Mouse (Mus musculus): Measurements from ENCODE around the gene Tmeff2. TPM values are rescaled to one million over a fixed set of nuclear protein-coding genes. Genes with fewer than 3 reads are reported as not detected.

Tmeff2 gene
- polyA plus RNA-seq, 1 experiment from 2014 or later: 72.2 TPM

DNA sequence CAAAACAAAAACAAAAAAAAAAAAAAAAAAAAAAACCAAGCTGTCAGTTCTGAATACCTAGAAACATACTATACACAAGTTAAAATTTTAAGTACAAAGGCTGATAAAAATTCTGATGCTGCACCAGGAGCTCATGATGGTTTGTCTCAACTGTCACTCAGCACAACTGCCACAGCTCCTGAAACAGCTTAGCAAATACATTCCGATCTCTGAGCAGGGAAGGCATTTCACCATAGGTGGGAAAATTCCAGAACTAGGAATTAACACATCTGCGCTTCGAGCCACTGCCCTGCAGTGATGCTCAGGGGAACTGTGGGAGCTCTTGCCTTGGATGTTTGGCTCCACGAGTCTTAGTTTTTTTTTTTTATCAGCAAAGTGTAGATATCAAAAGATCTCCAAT, 249.0 kb downstream of the Tmeff2 start:
- 43% methylated on average over 4 of the region's 4 CpGs for WGBS
- Histone ChIP-seq H3K4me3 (replicated peaks; ENCODE audit: low read length) (no peak overlapping the region), H3K4me1 (replicated peaks; ENCODE audit: control insufficient read depth, insufficient read depth, low read length) (peaks cover 9% of the 10 kb centered on the region), H3K27me3 (ENCODE audit: control insufficient read depth, insufficient read depth, low read length) (no peaks in the 10 kb centered on the region), H3K9me3 (ENCODE audit: control insufficient read depth, low read length) (no peaks in the 10 kb centered on the region), H3K27ac (no peak overlapping the region), H3K9ac (no peak overlapping the region), H3K36me3 (replicated peaks; ENCODE audit: control insufficient read depth, insufficient read depth) (no peaks in the 10 kb centered on the region), H3K4me2 (replicated peaks) (no peak overlapping the region)
- DNase-seq (ENCODE audit: low spot score) (no peak), ATAC-seq (ENCODE audit: low FRiP score) (no peak)

DNA sequence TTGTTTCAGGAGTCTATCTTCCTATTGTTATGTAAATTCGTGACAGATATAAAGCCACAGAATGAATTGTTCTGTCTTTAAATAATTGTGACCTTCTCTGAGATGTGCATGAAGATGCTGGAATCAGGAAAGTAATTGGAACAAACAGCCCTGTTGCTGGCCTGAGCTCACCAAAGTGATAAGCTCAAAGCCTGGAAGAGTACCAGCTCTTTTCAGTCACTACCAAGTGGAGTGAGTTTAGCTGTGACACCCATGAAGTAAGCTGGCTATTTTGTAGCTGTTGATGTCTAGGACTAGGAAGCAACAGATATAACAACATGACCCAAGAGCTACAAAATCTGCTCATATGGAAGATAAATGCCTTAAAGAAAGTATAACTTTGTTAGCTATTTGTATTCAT, 249.4 kb downstream of the Tmeff2 start:
- H3K27ac ChIP-seq: no peak overlapping the region
- ATAC-seq (ENCODE audit: low FRiP score) (no peak), DNase-seq (ENCODE audit: low spot score) (no peak)
- H3K4me1 ChIP-seq (replicated peaks; ENCODE audit: control insufficient read depth, insufficient read depth, low read length): peaks cover 9% of the 10 kb centered on the region
- H3K4me2 ChIP-seq (replicated peaks): no peak overlapping the region
- H3K36me3 ChIP-seq (replicated peaks; ENCODE audit: control insufficient read depth, insufficient read depth): no peaks in the 10 kb centered on the region
- WGBS: 81% methylated on average over 1 of the region's 1 CpGs
- no peaks in the 10 kb centered on the region for H3K9me3 ChIP-seq (ENCODE audit: control insufficient read depth, low read length)
- no peaks in the 10 kb centered on the region for H3K27me3 ChIP-seq (ENCODE audit: control insufficient read depth, insufficient read depth, low read length)
- H3K4me3 ChIP-seq (replicated peaks; ENCODE audit: low read length): no peak overlapping the region
- no peak overlapping the region for H3K9ac ChIP-seq

DNA sequence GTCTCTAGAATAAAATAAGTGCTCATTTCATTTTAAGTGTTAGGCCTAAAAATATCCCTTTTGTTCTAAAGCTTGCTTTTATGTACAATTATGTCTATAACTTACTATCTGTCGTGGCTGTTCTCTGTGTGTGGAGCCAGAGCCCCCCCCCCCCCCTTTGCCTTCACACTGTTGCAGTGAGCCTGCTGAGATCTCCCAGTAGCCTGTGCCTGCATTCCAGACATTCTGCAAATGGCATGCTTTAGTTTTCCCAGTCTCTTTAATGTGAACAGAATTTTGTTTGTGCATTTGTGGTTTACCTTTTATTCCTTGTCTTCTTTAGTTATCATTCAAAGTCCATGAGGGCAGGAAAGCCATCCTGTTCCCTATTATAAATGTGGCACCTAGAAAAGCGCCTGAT, 251.6 kb downstream of the Tmeff2 start:
- Histone ChIP-seq H3K27ac (no peak overlapping the region), H3K9me3 (ENCODE audit: control insufficient read depth, low read length) (no peaks in the 10 kb centered on the region), H3K36me3 (replicated peaks; ENCODE audit: control insufficient read depth, insufficient read depth) (no peaks in the 10 kb centered on the region), H3K4me1 (replicated peaks; ENCODE audit: control insufficient read depth, insufficient read depth, low read length) (peaks cover 9% of the 10 kb centered on the region), H3K9ac (no peak overlapping the region), H3K27me3 (ENCODE audit: control insufficient read depth, insufficient read depth, low read length) (no peaks in the 10 kb centered on the region), H3K4me3 (replicated peaks; ENCODE audit: low read length) (no peak overlapping the region), H3K4me2 (replicated peaks) (no peak overlapping the region)
- WGBS: 32% methylated on average over 2 of the region's 2 CpGs
- no peak for ATAC-seq (ENCODE audit: low FRiP score)
- no peak for DNase-seq (ENCODE audit: low spot score)

DNA sequence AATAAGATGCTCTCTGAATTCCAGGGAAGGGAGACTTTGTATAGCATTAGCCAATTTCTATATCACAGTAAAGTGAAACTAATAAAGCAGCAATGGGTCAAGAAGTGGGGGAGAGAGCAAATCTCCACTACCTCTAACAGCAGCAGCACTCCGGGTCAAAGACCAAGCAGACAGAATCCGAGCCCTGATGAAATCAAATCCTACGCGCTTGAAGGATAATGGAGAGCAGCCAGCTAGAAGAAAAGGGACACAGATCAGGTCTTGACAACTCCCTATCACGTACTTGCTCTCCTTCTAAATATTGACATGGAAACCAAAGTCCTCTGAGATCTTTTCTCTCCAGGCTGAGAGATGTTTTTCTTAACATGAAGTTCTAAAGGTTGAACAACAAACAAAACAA, 252.4 kb downstream of the Tmeff2 start:
- WGBS: 10% methylated on average over 5 of the region's 5 CpGs
- ATAC-seq (ENCODE audit: low FRiP score): no peak
- Histone ChIP-seq H3K4me3 (replicated peaks; ENCODE audit: low read length) (no peak overlapping the region), H3K4me2 (replicated peaks) (no peak overlapping the region), H3K36me3 (replicated peaks; ENCODE audit: control insufficient read depth, insufficient read depth) (no peaks in the 10 kb centered on the region), H3K27me3 (ENCODE audit: control insufficient read depth, insufficient read depth, low read length) (no peaks in the 10 kb centered on the region), H3K9me3 (ENCODE audit: control insufficient read depth, low read length) (no peaks in the 10 kb centered on the region), H3K4me1 (replicated peaks; ENCODE audit: control insufficient read depth, insufficient read depth, low read length) (peaks cover 9% of the 10 kb centered on the region), H3K9ac (no peak overlapping the region), H3K27ac (no peak overlapping the region)
- DNase-seq (ENCODE audit: low spot score): no peak

DNA sequence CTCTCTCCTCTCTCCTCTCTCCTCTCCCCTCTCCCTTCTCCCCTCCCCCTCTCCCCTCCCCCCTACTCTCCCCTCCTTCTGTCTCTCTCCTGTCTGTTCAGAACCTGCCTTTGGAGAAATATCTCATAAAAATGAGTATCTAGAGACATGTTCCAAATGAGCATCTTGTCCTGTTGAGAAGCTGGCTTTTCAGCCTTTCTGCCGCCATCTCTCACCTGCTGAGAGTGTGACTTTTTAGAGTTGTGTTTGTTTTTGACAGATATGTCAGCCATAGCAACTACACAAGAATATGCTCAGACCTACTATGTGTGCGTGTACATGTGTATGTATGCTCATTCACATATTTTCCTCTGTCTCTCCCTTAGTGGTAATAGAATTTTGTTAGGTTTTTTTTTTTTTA, 283.8 kb downstream of the Tmeff2 start:
- no peaks in the 10 kb centered on the region for H3K9me3 ChIP-seq (ENCODE audit: control insufficient read depth, low read length)
- no peaks in the 10 kb centered on the region for H3K27me3 ChIP-seq (ENCODE audit: control insufficient read depth, insufficient read depth, low read length)
- 0 out of 2 replicates have a peak, but pooled peaks cover 3% of the 10 kb centered on the region for H3K36me3 ChIP-seq (replicated peaks; ENCODE audit: control insufficient read depth, insufficient read depth)
- no peak for ATAC-seq (ENCODE audit: low FRiP score)
- H3K9ac ChIP-seq: no peak overlapping the region
- no peak overlapping the region for H3K4me2 ChIP-seq (replicated peaks)
- 89% methylated on average over 2 of the region's 2 CpGs for WGBS
- DNase-seq (ENCODE audit: low spot score): no peak
- H3K4me3 ChIP-seq (replicated peaks; ENCODE audit: low read length): no peak overlapping the region
- H3K27ac ChIP-seq: no peak overlapping the region
- no peaks in the 10 kb centered on the region for H3K4me1 ChIP-seq (replicated peaks; ENCODE audit: control insufficient read depth, insufficient read depth, low read length)

DNA sequence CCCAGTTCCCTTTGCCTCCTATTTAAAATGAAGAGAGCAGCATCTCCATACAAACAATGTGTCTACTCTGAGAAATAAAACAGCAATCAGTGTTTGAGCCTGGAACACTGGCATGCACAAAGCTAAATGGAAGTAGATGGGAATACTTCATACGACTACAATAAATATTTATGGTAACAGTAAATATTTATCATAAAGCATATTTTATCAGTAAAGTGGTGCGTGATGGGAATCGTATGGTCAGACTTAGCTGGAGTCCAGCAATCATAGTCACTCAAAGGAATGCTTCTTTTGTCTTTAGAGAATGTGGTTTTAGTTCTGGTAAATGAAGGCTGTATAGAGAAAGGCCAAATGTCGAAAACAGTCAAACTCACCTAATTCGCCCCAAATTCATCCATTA, 288.6 kb downstream of the Tmeff2 start:
- no peak for ATAC-seq (ENCODE audit: low FRiP score)
- WGBS: 94% methylated on average over 5 of the region's 5 CpGs
- no peaks in the 10 kb centered on the region for H3K36me3 ChIP-seq (replicated peaks; ENCODE audit: control insufficient read depth, insufficient read depth)
- H3K27ac ChIP-seq: no peak overlapping the region
- no peak overlapping the region for H3K4me2 ChIP-seq (replicated peaks)
- no peaks in the 10 kb centered on the region for H3K27me3 ChIP-seq (ENCODE audit: control insufficient read depth, insufficient read depth, low read length)
- no peak for DNase-seq (ENCODE audit: low spot score)
- no peak overlapping the region for H3K9ac ChIP-seq
- H3K4me1 ChIP-seq (replicated peaks; ENCODE audit: control insufficient read depth, insufficient read depth, low read length): no peaks in the 10 kb centered on the region; the same call in none of the 2 replicates
- H3K9me3 ChIP-seq (ENCODE audit: control insufficient read depth, low read length): no peaks in the 10 kb centered on the region
- H3K4me3 ChIP-seq (replicated peaks; ENCODE audit: low read length): no peak overlapping the region

DNA sequence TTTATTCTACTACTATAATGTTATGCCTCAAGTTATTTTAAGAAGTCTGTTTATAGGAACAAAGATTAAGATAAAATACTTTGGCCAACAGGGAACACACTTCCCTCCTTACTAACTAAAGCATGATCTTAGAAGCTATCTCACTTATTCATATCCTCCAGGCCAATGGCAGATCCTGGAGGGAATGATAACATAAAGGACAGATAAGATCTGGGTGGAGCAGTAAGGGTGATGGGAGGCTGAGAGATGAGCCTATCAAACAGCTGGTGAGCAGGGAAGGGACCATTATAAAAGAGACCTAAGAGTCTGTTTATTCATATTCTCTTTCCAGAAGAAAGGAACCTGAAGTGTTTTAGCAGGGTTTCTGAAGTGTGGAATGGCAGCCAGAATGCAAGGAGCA, 290.8 kb downstream of the Tmeff2 start:
- Histone ChIP-seq H3K27me3 (ENCODE audit: control insufficient read depth, insufficient read depth, low read length) (no peaks in the 10 kb centered on the region), H3K36me3 (replicated peaks; ENCODE audit: control insufficient read depth, insufficient read depth) (no peaks in the 10 kb centered on the region), H3K27ac (no peak overlapping the region), H3K9me3 (ENCODE audit: control insufficient read depth, low read length) (no peaks in the 10 kb centered on the region), H3K4me1 (replicated peaks; ENCODE audit: control insufficient read depth, insufficient read depth, low read length) (no peaks in the 10 kb centered on the region; the same call in none of the 2 replicates), H3K4me2 (replicated peaks) (no peak overlapping the region), H3K9ac (no peak overlapping the region), H3K4me3 (replicated peaks; ENCODE audit: low read length) (no peak overlapping the region)
- no peak for ATAC-seq (ENCODE audit: low FRiP score)
- no peak for DNase-seq (ENCODE audit: low spot score)

DNA sequence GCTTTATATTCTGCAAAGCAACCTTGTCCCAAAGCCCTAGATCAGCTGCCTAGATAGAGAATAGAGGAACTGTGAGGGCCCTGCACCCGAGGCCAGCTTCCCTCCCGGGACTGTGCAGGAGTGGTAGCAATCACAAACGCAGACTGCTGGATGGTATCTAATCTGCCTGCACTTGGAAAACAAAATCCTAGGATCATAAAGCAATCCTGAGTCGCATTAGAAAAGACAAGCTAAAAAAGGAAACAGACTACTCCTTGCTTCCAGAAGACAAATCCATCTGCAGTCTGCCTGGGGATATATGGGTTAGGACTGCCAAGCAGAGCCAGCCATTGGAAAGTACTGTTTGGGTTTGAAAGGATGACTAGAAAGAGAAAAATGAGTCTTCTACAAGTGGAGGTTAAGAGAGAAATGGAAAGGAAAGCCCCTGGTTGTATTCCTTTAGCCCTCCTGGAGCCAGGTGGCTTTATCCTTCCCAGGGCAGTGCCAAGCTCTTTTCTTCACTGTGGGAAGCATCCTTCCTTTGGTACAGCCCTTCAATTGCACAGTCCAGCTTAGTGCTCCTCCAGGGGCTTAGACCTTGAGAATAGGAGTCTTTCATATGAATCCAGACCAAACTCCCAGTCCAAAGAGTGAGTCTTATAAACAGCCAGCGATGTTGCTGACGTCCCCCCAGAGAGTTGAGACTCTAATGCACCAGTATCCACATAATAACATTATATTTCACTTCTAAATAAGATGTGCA, 291.6 kb downstream of the Tmeff2 start:
- 71% methylated on average over 6 of the region's 6 CpGs for WGBS
- no peaks in the 10 kb centered on the region for H3K9me3 ChIP-seq (ENCODE audit: control insufficient read depth, low read length)
- H3K36me3 ChIP-seq (replicated peaks; ENCODE audit: control insufficient read depth, insufficient read depth): no peaks in the 10 kb centered on the region
- H3K4me1 ChIP-seq (replicated peaks; ENCODE audit: control insufficient read depth, insufficient read depth, low read length): no peaks in the 10 kb centered on the region; the same call in none of the 2 replicates
- H3K27ac ChIP-seq: no peak overlapping the region
- no peak overlapping the region for H3K4me3 ChIP-seq (replicated peaks; ENCODE audit: low read length)
- ATAC-seq (ENCODE audit: low FRiP score) (peak; percentile 29; the same call in 1 of the 2 replicates), DNase-seq (ENCODE audit: low spot score) (no peak)
- no peak overlapping the region for H3K4me2 ChIP-seq (replicated peaks)
- no peaks in the 10 kb centered on the region for H3K27me3 ChIP-seq (ENCODE audit: control insufficient read depth, insufficient read depth, low read length)
- H3K9ac ChIP-seq: no peak overlapping the region

DNA sequence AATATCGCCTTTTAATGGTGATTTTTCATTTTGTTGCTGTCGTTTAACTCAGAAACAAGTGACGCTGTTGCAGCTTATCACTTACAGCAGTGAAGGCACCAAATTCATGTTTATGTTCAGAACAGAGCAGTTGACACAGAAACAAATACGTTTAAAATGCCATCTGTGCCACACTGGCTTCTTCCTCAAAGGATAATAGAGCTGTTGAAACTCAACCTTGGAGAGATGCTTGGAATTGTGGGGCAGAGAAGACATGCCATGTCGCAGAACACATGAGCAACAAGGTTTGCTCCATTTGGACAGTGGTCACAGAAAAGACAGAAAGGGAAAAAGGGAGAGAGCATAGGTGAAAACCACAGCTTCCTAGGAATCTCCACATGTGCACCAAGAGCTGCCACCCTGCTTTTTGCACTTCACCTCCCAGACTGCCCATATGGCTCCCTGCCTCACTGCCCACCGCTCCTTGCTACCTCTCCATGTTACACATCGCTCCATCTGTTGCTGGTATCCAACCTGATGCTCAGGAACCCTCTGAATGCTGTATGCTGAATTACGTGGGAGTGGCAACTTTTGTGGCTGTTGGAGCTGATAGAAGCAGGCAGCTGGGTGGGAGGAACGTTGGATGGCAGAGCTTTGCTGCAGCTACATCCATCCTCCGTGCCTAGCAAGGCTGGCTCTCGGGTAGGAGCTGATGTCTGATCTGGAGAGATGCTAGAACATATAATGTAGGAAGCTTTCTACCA, 298.8 kb downstream of the Tmeff2 start:
- H3K9me3 ChIP-seq (ENCODE audit: control insufficient read depth, low read length): no peaks in the 10 kb centered on the region
- no peak overlapping the region for H3K4me2 ChIP-seq (replicated peaks)
- ATAC-seq (ENCODE audit: low FRiP score): no peak
- 83% methylated on average over 11 of the region's 11 CpGs for WGBS
- H3K27me3 ChIP-seq (ENCODE audit: control insufficient read depth, insufficient read depth, low read length): no peaks in the 10 kb centered on the region
- H3K9ac ChIP-seq: no peak overlapping the region
- H3K27ac ChIP-seq: no peak overlapping the region
- H3K36me3 ChIP-seq (replicated peaks; ENCODE audit: control insufficient read depth, insufficient read depth): no peaks in the 10 kb centered on the region
- H3K4me3 ChIP-seq (replicated peaks; ENCODE audit: low read length): no peak overlapping the region
- H3K4me1 ChIP-seq (replicated peaks; ENCODE audit: control insufficient read depth, insufficient read depth, low read length): no peaks in the 10 kb centered on the region
- DNase-seq (ENCODE audit: low spot score): no peak

Data from hindbrain, embryonic 14.5 days (tissue).